Mouse (Mus musculus): Measurements from ENCODE around the gene Unc119.

Unc119 gene

GRCm38 (mm10) chr11:78364103-78364502, 20.8 kb downstream of the Unc119 start:
- in situ Hi-C loops (cut with MboI; ENCODE audit: unreplicated experiment in 2 of 2), result loop anchor here in 1 of 2 experiments (5.0 kb wide), 1 partner anchor 38 kb away; no protein-coding TSS in a partner anchor

- in situ Hi-C loops (cut with MboI; ENCODE audit: unreplicated experiment in 2 of 2), result loop anchor here in 1 of 2 experiments (5.0 kb wide), 1 partner anchor 35 kb away; no protein-coding TSS in a partner anchor
These were observed 24.4 kb downstream of the Unc119 start for GRCm38 (mm10) chr11:78367456-78368225.

DNA sequence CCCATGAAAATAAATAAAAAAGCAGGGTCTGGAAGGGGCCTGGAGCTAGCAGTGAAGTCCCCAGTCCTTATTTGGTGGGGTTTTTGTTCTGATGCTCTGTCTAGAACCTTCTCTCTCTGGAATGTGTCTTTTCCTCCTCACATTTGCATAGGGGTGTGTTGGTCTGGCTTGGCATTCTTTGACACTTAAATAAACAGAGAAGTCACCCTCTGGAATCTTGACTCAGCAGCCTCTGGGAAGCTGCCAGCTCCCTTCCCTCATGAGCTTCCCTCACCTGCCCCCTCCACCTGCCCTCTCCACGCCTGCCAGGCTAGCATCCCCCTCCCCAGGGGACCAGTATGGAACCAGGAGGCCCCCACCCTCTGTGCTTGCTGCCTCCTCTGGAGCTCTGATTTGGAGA, 27.1 kb downstream of the Unc119 start:
- in situ Hi-C loops (cut with MboI; ENCODE audit: unreplicated experiment in 2 of 2), result no loop called here

GRCm38 (mm10) chr11:78371711-78372110, 28.4 kb downstream of the Unc119 start:
- in situ Hi-C loops (cut with MboI; ENCODE audit: unreplicated experiment in 2 of 2), result no loop called here

DNA sequence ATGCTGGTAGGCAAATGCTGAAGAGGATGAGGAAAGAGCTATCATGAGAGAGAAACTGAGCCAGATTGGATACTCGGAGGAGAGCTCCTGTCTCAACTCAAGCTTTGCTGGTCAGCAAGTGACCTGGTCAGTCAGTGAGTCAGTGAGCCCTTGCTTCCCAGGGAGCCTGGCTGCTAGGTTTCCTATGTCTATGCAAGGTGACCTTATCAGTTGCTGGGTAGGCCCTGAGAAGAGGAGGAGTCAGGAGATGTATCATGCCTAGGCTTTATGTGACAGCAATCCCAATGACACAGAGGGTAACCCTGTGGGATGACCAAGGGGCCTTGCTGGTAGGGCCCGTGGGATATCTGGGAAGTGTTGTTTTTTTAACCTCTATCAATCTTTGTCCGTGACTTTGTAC, 28.9 kb downstream of the Unc119 start:
- in situ Hi-C loops (cut with MboI; ENCODE audit: unreplicated experiment in 2 of 2), result no loop called here

GRCm38 (mm10) chr11:78372610-78373009, 29.3 kb downstream of the Unc119 start:
- in situ Hi-C loops (cut with MboI; ENCODE audit: unreplicated experiment in 2 of 2), result no loop called here

DNA sequence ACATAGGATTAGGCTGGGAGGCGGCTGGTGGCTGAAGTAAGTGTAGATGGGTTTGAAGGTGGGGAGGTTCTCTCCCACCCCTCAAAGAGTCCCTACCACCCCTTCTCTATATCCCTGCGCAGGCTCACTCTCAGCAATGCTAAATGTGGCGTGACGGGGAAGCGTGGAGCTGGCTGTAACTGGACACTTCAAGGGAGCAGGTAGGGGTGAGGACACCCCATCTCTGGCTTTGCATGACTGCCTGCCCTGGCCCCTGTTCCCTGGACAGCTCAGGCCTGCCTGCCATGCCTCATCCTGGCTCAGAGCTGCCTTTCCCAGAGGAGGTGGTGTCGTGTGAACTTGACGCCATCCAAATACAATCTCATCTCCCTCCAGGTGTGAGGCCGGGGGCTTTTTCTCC, 30.9 kb downstream of the Unc119 start:
- in situ Hi-C loops (cut with MboI; ENCODE audit: unreplicated experiment in 2 of 2), result no loop called here

DNA sequence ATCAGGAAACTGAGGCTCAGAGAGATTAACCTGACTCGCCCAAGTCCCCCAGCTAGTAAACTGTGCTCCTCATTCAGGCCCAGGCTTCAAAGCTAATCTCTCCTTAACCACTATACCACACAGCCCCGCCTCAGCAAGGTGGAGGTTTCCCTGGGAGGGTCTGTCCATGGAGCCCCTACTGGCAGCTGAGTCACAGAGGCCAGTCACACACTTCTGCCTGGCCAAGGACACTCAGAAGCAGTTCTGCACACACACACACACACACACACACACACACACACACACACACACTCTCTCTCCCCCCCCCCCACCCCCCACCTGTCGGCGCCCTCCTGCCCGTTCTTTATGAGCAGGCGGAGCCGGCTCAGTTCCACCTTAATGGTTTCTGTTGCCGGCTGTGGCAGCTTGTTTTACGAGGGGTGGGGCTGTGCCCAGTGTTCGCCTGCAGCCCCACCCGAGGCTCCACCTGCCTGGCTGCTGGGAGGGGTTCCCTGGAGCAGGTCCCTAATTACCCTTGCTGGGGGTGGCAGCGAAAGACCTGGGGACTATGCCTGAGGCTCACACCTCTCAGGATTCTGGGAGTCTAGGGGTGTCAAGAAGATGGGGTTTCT, 34.4 kb downstream of the Unc119 start:
- in situ Hi-C loops (cut with MboI; ENCODE audit: unreplicated experiment in 2 of 2), result no loop called here

- in situ Hi-C loops (cut with MboI; ENCODE audit: unreplicated experiment in 2 of 2), result no loop called here
These were observed 37.1 kb downstream of the Unc119 start for GRCm38 (mm10) chr11:78380351-78380750.

DNA sequence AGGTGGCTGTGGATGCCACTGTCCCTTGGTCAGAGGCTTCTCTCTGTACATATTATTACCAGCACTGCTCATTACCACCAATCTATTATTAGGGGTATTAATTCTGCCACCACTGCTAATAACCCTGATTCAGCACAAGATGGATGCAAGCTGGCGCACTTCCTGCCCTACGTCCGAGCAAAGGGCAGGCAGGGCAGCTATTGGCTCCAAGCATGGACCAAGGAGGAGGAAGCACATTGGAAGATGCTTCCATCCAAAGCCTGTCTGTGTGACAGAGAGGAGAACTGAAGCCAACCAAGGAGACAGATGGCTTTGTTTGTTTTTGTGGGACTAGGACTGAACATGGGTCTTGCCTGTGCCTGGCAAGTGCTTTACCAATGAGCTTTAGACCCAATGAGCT, 37.7 kb downstream of the Unc119 start:
- in situ Hi-C loops (cut with MboI; ENCODE audit: unreplicated experiment in 2 of 2), result no loop called here

GRCm38 (mm10) chr11:78382286-78382685, 39.0 kb downstream of the Unc119 start:
- in situ Hi-C loops (cut with MboI; ENCODE audit: unreplicated experiment in 2 of 2), result no loop called here

DNA sequence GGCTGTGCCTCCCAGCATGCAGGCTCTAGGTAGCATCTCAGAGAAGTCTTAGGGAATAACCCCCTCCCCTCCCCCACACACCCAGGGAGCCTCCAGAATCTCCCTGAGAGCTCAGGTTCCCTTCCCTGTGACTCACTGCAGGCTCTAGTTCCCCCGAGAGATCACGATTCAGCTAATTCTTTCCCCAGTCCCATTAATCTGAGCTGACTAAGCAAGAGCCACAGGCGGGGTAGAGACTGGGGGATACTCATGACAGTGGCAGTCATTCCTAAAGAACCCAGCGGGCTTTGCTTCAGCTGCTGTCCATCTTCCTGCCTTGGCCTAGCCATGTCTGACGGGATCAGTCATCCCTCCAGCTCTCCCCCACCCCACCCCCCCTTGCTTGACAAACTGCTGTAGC, 39.4 kb downstream of the Unc119 start:
- in situ Hi-C loops (cut with MboI; ENCODE audit: unreplicated experiment in 2 of 2), result no loop called here

- in situ Hi-C loops (cut with MboI; ENCODE audit: unreplicated experiment in 2 of 2), result no loop called here
These were observed 42.5 kb downstream of the Unc119 start for GRCm38 (mm10) chr11:78385776-78386175.

DNA sequence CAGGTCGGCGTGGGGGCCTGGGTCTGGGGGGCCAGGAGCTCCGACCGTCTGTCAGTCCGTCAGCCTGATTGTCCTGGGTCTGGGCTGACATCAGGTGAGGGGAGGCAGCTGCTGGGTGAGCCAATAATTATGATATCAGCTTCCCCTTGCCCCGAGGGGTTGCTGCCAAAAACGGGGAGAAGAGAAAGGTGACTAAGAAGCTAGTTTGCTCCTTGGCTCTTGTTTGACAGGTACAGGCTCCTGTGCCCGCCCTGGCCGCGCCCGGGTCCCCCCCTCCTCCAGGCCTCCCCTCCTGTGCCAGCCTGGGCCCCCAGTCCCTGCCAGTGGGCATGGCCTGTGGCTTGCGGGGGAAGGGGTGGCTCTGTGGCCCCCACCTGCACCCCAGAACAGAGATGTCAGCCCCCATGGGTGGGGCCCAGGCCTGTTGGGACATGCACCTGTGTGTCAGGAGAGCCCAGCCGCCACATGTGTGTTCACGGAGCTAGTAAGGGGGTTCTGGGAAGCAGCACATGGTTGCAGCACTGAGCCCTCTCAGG, 43.3 kb downstream of the Unc119 start, which contains the start of gene Foxn1:
Gene Foxn1, minus strand, starts transcription at position 51 of the 536 bp plus-strand sequence.
- in situ Hi-C loops (cut with MboI; ENCODE audit: unreplicated experiment in 2 of 2), result no loop called here

- in situ Hi-C loops (cut with MboI; ENCODE audit: unreplicated experiment in 2 of 2), result no loop called here
These were observed 49.4 kb downstream of the Unc119 start for GRCm38 (mm10) chr11:78392728-78393127.

DNA sequence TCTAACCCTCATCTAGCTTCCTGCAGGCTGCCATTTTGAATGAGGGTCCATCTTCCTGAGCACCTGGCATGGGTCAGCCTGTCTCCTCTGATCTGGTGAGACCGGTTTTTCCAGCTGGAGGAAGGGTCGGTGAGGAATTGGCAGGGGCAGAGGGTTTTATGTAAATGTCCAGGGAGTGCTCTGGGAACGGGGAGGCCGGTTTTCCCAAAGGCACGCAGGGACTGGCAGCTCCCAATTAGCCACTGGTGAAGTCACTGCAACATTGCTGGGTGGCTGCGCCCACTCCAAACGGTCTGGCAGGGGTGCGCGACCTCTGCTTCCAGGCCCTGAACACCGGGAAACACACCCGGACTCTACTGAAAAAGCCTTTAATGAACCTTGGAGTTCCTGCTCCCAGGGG, 53.7 kb downstream of the Unc119 start:
- in situ Hi-C loops (cut with MboI; ENCODE audit: unreplicated experiment in 2 of 2), result no loop called here

- in situ Hi-C loops (cut with MboI; ENCODE audit: unreplicated experiment in 2 of 2), result no loop called here
These were observed 54.1 kb downstream of the Unc119 start for GRCm38 (mm10) chr11:78397397-78397796.

GRCm38 (mm10) chr11:78398212-78398611, 54.9 kb downstream of the Unc119 start:
- in situ Hi-C loops (cut with MboI; ENCODE audit: unreplicated experiment in 2 of 2), result no loop called here
